Mouse (Mus musculus): ENCODE data around the gene Gngt2.

Gngt2 gene

GRCm38 (mm10) chr11:95826317-95827167 is 10.5 kb upstream of the Gngt2 start:
- DNase-seq (ENCODE audit: low read depth, low spot score): no peak

GRCm38 (mm10) chr11:95827168-95827447 is 9.9 kb upstream of the Gngt2 start:
- DNase-seq (ENCODE audit: low read depth, low spot score): no peak

- DNase-seq (ENCODE audit: low read depth, low spot score): peak; percentile 73
These were observed 9.4 kb upstream of the Gngt2 start for GRCm38 (mm10) chr11:95827464-95828085.

- DNase-seq (ENCODE audit: low read depth, low spot score): no peak
These were observed 8.6 kb upstream of the Gngt2 start for GRCm38 (mm10) chr11:95828181-95828964.

GRCm38 (mm10) chr11:95829526-95830050 is 7.4 kb upstream of the Gngt2 start:
- DNase-seq (ENCODE audit: low read depth, low spot score): no peak

- no peak for DNase-seq (ENCODE audit: low read depth, low spot score)
These were observed 6.4 kb upstream of the Gngt2 start for GRCm38 (mm10) chr11:95830411-95831275.

GRCm38 (mm10) chr11:95831276-95831619 is 5.8 kb upstream of the Gngt2 start:
- no peak for DNase-seq (ENCODE audit: low read depth, low spot score)

- no peak for DNase-seq (ENCODE audit: low read depth, low spot score)
These were observed 5.4 kb upstream of the Gngt2 start for GRCm38 (mm10) chr11:95831641-95832040.

- DNase-seq (ENCODE audit: low read depth, low spot score): no peak
These were observed 4.6 kb upstream of the Gngt2 start for GRCm38 (mm10) chr11:95832129-95833005.

- no peak for DNase-seq (ENCODE audit: low read depth, low spot score)
These were observed 3.9 kb upstream of the Gngt2 start for GRCm38 (mm10) chr11:95833006-95833570.

GRCm38 (mm10) chr11:95833631-95834142 is 3.3 kb upstream of the Gngt2 start:
- DNase-seq (ENCODE audit: low read depth, low spot score): no peak

- no peak for DNase-seq (ENCODE audit: low read depth, low spot score)
These were observed 2.8 kb upstream of the Gngt2 start for GRCm38 (mm10) chr11:95834143-95834667.

- DNase-seq (ENCODE audit: low read depth, low spot score): no peak
These were observed 2.0 kb upstream of the Gngt2 start for GRCm38 (mm10) chr11:95834742-95835710.

GRCm38 (mm10) chr11:95835832-95836231 is 1.2 kb upstream of the Gngt2 start:
- no peak for DNase-seq (ENCODE audit: low read depth, low spot score)

- DNase-seq (ENCODE audit: low read depth, low spot score): no peak
These were observed 583 bp upstream of the Gngt2 start for GRCm38 (mm10) chr11:95836433-95836832.

- DNase-seq (ENCODE audit: low read depth, low spot score): no peak
These were observed 1.6 kb downstream of the Gngt2 start for GRCm38 (mm10) chr11:95838598-95838997.

GRCm38 (mm10) chr11:95838999-95839868 is 2.2 kb downstream of the Gngt2 start:
- no peak for DNase-seq (ENCODE audit: low read depth, low spot score)

All from c-Kit-negative CD71-positive TER-119-positive erythroid progenitor cells, embryonic 14.5 days (primary cell).